Mouse (Mus musculus) kidney, postnatal 4 days (tissue): ENCODE measurements around the gene Kank1.

ENCODE experiments used
- DNase-seq, 2 experiments: peaks; one replicate each; pipeline ENCODE4 v3.0.0; 2021; ENCODE audit warnings: mixed read lengths in 2 of 2

Gene Kank1

GRCm38 (mm10) chr19:25407185-25407886 is 170.6 kb downstream of the Kank1 start:
- DNase-seq: peak; percentile 27 to 50

- no peak for DNase-seq
These were observed 171.1 kb downstream of the Kank1 start for GRCm38 (mm10) chr19:25407887-25408236.

- no peak for DNase-seq
These were observed 172.5 kb downstream of the Kank1 start for GRCm38 (mm10) chr19:25409239-25409638.

- DNase-seq: no peak
These were observed 174.6 kb downstream of the Kank1 start for GRCm38 (mm10) chr19:25411353-25411752.

- DNase-seq: no peak
These were observed 178.7 kb downstream of the Kank1 start for GRCm38 (mm10) chr19:25415448-25415847.

- no peak for DNase-seq
These were observed 180.9 kb downstream of the Kank1 start for GRCm38 (mm10) chr19:25417671-25418070.

- no peak for DNase-seq
These were observed 183.2 kb downstream of the Kank1 start for GRCm38 (mm10) chr19:25419983-25420382.

- DNase-seq: peak in 1 of 2 experiments; percentile 39
These were observed 185.3 kb downstream of the Kank1 start for GRCm38 (mm10) chr19:25422096-25422495.

- DNase-seq: no peak
These were observed 186.6 kb downstream of the Kank1 start for GRCm38 (mm10) chr19:25423371-25423770.

- no peak for DNase-seq
These were observed 189.7 kb downstream of the Kank1 start for GRCm38 (mm10) chr19:25426431-25426830.

GRCm38 (mm10) chr19:25427886-25428285 is 191.1 kb downstream of the Kank1 start:
- DNase-seq: no peak

- DNase-seq: no peak
These were observed 191.7 kb downstream of the Kank1 start for GRCm38 (mm10) chr19:25428338-25428962.

GRCm38 (mm10) chr19:25431431-25431830 is 194.7 kb downstream of the Kank1 start:
- no peak for DNase-seq

GRCm38 (mm10) chr19:25431909-25432308 is 195.1 kb downstream of the Kank1 start:
- no peak for DNase-seq

GRCm38 (mm10) chr19:25433169-25433690 is 196.5 kb downstream of the Kank1 start:
- DNase-seq: peak in 1 of 2 experiments; percentile 39

- DNase-seq: no peak
These were observed 197.6 kb downstream of the Kank1 start for GRCm38 (mm10) chr19:25434345-25434744.

- no peak for DNase-seq
These were observed 198.0 kb downstream of the Kank1 start for GRCm38 (mm10) chr19:25434795-25435194.

- no peak for DNase-seq
These were observed 198.6 kb downstream of the Kank1 start for GRCm38 (mm10) chr19:25435412-25435811.

- no peak for DNase-seq
These were observed 199.4 kb downstream of the Kank1 start for GRCm38 (mm10) chr19:25436175-25436574.

- DNase-seq: no peak
These were observed 200.2 kb downstream of the Kank1 start for GRCm38 (mm10) chr19:25436789-25437650.

GRCm38 (mm10) chr19:25438246-25438645 is 201.5 kb downstream of the Kank1 start:
- DNase-seq: no peak

GRCm38 (mm10) chr19:25439807-25440206 is 203.0 kb downstream of the Kank1 start:
- no peak for DNase-seq

- DNase-seq: no peak
These were observed 204.0 kb downstream of the Kank1 start for GRCm38 (mm10) chr19:25440736-25441135.
